Mouse (Mus musculus) cerebellum, postnatal 4 days (tissue): ENCODE measurements around the gene Wnt7b.

Source experiments
- DNase-seq, 2 experiments: peaks; one replicate each; pipeline ENCODE4 v3.0.0; 2022; ENCODE audit warnings: low spot score in 2 of 2, mixed read lengths in 1 of 2

The Wnt7b gene

DNA sequence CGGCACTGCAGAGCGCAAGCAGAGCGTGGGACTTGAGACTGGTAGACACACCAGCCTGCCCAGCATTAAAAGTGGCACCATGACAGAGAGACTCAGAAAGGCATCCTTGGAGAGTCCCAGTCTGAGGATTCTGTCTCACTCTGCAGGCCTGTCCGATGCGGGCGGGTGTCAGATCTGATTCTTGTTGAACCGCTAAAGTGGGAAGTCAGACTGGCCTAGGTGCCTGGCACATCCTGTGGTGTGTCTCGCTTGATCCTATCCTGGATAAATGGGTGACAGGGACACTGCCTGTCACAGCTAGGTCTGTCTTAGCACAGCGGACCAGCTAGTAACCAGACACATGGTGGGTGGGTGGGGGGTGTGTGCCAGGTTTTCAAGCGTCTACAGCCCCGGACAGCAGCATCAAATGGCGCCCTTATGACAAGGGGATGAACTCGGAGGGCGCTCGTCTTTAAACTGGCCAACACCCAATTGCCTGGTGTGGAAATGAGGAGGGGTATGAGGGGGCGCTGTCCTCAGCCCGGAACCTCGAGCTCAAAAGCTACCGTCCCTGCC lies at the start of gene Wnt7b:
Gene Wnt7b, minus strand, starts transcription at position 118 of the 555 bp plus-strand sequence.
- DNase-seq, result no peak

DNA sequence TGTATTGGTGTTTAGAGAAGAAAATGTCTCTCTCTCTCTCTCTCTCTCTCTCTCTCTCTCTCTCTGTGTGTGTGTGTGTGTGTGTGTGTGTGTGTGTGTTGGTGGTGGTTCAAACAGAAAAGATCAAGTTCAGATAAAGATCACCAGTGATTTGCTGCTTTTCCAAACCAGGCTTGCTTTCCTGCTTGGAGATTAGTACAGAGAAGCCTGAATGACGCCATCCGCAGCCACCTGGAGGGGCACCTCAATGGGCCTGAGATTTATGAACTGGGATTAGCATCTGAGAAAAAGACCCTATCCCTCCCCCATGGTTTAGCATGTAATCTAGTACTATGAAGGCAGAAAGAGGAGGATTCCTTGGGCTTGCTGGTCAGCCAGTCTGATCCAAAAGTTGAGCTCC lies 49.3 kb upstream of the Wnt7b start:
- no peak for DNase-seq

GRCm38 (mm10) chr15:85629924-85630545 lies 47.8 kb upstream of the Wnt7b start:
- no peak for DNase-seq

DNA sequence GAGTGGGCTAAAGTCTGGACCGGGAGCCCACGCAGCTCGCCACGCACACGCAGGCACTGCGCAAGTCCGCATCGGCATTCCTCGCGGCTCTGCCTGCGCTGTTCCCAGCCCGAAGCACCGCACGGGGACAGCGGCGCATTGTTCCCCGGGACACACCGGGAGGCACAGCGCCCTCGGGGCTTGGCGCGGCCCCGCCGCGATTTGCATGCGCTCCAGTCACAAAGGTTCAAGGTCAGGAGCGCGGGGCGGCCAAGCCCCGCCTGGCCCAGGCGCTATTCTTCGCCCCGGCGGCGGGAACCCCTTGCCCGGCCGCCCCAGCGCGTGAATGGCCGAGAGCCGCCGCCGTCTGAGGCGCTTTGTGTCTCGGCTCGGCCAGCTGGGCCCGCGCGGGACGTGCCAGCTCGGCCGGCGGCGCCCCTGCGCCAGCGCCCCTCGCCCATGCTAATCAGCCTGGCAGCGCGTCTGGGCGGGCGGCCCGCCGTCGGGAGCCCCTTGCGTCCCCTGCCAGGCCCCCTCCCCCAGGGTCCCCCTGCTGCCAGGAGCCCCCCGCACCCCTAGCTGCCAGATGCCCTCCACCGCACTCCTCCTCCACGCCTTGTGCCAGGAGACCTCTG lies 43.5 kb upstream of the Wnt7b start:
- DNase-seq, result peak; percentile 50 to 78

GRCm38 (mm10) chr15:85622213-85622612 lies 39.9 kb upstream of the Wnt7b start:
- no peak for DNase-seq

DNA sequence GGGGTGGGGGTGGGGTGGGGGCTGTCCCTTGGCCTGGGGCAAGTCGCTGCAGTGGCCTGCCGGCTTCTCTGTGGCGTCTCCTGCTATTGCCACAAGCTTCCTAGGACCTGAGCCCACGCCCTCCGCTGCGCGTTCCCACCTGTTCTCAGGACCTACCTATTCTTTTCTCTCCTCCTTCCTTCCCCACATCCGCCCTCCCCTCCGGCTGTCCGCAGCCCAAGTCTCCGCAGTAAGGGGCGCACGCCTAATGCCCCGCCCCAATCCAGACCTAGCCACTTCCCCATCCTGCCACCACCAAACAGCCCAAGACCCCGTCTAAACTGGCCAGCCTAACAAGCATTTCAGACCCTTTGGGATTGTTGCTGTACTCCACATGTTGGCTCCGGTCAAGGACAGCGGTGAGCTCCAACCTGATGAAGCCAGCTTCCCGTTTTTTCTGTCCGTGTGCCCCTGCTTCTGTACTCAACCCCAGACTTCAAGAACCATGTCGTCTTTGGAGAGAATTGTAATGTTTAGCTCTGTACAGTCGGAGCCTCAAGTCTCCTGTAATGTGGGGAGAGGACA lies 33.3 kb upstream of the Wnt7b start:
- no peak for DNase-seq

- DNase-seq, result no peak
Observed at GRCm38 (mm10) chr15:85615075-85615474, 32.8 kb upstream of the Wnt7b start.

DNA sequence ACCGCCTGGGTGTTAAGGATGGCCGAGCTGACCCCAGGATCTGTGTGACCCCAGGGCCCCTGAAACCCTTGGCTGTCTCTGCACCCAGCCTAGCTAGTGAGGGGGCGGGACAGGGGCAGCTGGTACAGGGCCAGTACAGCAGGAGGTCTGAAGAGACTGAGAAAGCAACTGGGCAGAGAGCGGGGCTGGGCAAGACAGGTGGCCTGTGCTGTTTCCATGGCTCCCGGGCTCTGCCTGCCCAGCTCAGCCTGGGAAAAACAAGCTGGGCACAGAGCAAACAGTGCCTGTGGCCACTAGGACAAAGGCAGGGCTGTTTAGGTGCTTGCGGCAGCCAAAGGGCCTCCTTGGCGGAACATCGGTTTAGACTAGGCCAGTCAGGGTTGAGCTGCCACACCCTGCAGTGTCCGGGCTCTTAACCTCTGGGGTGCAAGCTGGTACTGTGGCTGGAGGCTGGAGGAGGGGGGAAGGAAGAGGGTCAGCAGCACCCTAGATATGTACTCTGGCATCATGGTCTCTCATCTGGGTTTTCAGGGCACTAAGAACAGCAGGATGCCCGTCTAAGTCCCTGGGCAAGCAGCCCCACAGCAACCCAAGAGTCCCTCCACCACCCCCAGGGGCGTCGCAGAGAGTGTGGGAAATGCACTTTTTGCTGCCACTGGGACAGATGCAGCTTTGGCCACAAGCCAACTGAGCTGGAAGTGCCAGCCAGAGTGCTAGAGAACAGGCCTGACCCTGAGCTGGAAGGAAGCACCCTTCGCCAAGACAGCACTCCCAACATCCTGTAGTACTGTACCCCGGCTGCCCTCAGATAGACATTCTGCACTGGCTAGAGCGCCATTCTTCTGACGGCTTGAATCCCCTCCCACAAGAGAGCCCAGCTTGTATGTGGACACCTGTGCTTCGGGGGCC lies 31.3 kb upstream of the Wnt7b start:
- peak in 1 of 2 experiments; percentile 78 for DNase-seq

DNA sequence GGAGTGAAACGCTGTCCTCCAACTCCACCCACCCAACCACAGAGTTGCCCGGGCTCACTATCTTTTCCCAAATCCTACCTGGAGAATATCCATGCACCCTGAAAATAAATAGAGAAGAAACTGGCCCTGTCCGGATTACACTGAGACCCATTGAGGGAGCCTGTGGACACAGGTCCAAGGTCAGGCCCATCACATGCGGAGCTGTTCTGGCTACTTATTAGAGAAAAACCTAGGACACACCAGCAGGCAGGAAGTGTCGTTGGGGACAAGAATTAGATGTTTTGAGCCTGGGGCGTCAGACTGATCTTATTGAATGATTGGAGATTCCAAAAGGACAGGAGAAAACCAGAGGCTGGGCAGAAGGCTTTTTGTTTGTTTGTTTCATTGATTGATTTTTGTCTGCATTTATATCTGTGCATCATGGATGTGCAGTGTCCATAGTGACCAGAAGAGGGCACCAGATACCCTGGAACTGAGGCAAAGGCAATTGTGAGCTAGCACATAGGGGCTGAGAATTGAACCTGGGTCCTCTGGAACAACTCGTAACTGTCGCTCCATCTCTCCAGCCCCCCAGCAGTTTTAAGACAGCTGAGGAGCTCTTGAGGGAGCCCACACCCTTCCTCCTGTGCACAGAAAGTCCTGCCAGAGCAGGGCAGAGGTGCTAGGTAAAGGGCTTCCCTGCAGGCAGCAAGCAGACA lies 30.5 kb upstream of the Wnt7b start:
- peak in 1 of 2 experiments; percentile 72 for DNase-seq

GRCm38 (mm10) chr15:85611701-85612520 lies 29.6 kb upstream of the Wnt7b start:
- peak in 1 of 2 experiments; percentile 53 for DNase-seq

DNA sequence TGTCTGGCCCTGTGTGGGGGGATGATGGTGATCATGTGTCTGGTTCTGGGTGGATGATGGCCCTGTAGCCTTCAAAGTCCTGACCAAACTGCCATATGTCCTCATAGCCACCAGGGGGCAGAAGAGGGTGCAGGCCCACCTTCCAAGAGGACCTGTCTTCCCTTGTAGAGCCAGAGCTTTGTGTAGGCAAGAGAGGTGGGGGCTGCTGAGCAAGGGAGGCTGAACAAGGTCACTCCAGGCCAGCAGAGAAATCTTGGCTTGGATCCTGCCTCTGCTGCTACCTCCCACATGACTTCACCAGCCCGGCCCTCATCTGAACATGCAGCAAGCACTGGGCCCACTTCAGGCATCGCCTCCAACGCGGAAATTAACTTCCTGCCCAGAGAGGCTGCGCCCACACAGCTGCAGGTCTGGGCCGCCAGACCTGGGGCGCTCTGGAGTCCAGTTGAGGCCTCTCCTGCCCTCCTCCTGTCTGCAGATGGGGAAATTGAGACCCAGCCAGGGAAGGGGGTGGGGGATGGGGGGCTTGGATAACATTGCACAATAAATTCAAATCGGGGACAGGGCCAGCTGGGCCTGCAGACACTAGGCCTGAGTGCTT lies 28.4 kb upstream of the Wnt7b start:
- DNase-seq, result peak; percentile 51 to 84

DNA sequence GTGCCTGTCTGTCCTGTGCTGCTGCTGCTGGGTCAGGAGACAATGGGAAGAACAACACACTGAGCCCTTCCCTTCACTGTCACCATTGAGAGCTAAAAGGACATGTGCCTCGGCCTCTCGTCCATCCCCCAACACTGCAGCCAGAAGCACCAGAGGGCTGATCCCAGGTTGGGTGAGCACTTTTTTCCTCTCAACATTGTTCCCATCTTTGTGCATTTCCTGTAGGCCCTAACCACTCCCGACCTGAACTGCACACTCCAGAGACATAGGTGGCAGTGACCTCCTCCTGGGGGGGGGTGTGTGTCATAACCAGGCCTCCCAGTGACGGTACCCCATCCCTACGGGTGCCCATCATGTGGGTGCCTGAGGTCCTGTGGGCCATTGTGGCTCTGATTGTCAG lies 27.8 kb upstream of the Wnt7b start:
- DNase-seq, result no peak

DNA sequence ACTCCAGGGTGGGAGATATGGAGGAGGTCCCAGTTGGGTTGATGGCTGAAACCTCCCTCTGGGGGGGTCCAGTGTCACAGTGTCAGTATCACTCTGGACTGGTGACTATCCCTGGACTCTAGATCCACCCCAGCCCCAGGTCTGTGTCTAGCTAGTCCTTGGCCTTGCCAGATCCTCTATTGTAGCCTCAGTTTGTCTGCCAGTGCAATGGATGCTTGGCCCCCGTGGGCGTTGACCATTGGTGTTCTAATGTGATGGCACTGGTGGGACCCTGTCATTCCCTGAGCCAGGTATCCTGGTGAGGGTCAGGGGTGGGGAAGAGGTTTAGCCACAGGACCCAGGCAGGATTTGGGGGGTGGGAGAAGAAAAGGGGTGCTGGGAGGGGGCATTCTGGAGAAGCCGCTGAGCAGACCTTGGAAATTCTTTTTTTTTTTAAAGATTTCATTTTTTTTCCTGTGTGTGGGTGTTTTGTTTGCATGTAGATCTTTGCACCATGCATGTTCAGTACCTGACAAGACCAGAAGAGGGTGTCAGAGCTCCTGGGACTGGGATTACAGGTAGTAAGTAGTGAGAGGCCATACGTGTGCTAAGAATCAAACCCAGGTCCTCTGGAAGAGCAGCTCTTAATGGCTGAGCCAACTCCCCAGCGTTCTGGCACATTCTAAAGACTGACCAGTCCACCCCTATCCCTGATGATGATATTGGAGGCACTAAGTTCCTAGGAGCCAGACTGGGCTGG lies 27.2 kb upstream of the Wnt7b start:
- DNase-seq, result no peak

GRCm38 (mm10) chr15:85605962-85606610 lies 23.8 kb upstream of the Wnt7b start:
- DNase-seq, result no peak

- no peak for DNase-seq
Observed at GRCm38 (mm10) chr15:85604938-85605337, 22.7 kb upstream of the Wnt7b start.

DNA sequence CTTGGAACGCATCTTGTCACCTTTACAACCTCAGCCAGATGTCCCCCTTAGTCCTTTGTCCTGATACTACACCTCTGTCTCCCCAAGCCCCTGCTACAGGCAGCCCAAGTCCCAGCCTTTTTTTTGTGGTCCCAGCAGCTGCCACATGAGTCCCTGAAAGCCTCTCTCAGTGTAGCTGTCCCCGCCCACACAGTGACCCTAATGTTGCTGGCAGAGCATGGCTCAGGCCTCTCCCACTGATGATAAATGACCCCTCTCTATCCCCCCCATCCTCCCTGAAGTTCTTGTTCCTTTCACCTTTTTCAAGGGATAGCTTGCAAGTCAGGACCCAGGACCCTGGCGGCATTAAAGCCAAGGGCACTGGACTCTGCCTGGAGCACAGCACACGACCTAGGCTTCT lies 22.2 kb upstream of the Wnt7b start:
- DNase-seq, result no peak

- DNase-seq, result no peak
Observed at GRCm38 (mm10) chr15:85603422-85603821, 21.1 kb upstream of the Wnt7b start.

- no peak for DNase-seq
Observed at GRCm38 (mm10) chr15:85602733-85603132, 20.5 kb upstream of the Wnt7b start.

DNA sequence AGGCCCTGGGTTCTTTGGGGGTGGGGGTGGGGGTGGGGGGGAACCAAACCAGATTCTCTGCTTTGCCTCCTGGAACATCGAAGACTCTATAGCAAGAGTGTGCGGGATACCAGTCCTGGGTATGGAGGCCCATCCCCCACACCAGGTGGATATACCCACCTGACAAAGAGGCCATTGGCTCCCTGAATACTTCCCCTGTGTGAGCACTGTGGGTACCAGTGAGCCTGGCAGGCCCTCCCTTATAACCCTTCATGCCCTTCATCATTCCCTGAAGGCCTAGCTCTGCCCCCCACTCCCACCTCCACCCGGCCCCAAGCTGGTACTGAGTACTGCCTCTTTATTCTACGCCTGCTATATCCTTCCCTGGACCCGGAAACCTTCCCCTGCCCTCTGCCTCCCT lies 19.7 kb upstream of the Wnt7b start:
- DNase-seq, result no peak
